35 mouse cellular contexts compared by ENCODE assay signal in genomic region chr5:4986181-4986580, GRCm38 (mm10).
"Had no signal": no experiment of that assay in that cellular context is flagged by ENCODE, and none has a peak within 500 bp of the region (broad histone marks: within the 10 kb centered on the region; RNA-seq: fewer than 3 reads in every experiment).

No protein-coding gene starts in this region.

- H3K9ac ChIP-seq: heart, embryonic 12.5 days; heart, embryonic 13.5 days; heart, embryonic 15.5 days; hindbrain, embryonic 12.5 days; hindbrain, embryonic 13.5 days; hindbrain, embryonic 14.5 days; hindbrain, embryonic 15.5 days; intestine, embryonic 15.5 days; kidney, embryonic 15.5 days had no signal

- H3K9me3 ChIP-seq: heart, embryonic 10.5 days; heart, embryonic 12.5 days; heart, embryonic 13.5 days; heart, embryonic 15.5 days; hindbrain, embryonic 10.5 days; hindbrain, embryonic 12.5 days; hindbrain, embryonic 13.5 days; hindbrain, embryonic 15.5 days; intestine, embryonic 15.5 days; kidney, embryonic 15.5 days had no signal

- H3K4me3 ChIP-seq: heart, embryonic 10.5 days; heart, embryonic 12.5 days; heart, embryonic 13.5 days; heart, embryonic 15.5 days; hindbrain, embryonic 10.5 days; hindbrain, embryonic 12.5 days; hindbrain, embryonic 13.5 days; hindbrain, embryonic 15.5 days; intestine, embryonic 15.5 days; kidney, embryonic 15.5 days; layer of hippocampus, adult 2 months had no signal

- H3K4me2 ChIP-seq: heart, embryonic 11.5 days; heart, embryonic 12.5 days; heart, embryonic 13.5 days; heart, embryonic 15.5 days; hindbrain, embryonic 12.5 days; hindbrain, embryonic 13.5 days; hindbrain, embryonic 14.5 days; hindbrain, embryonic 15.5 days; intestine, embryonic 15.5 days; kidney, embryonic 15.5 days had no signal

- H3K27ac ChIP-seq: heart, embryonic 10.5 days; heart, embryonic 13.5 days; heart, embryonic 15.5 days; hindbrain, embryonic 10.5 days; hindbrain, embryonic 12.5 days; hindbrain, embryonic 13.5 days; hindbrain, embryonic 14.5 days; hindbrain, embryonic 15.5 days; hindbrain, postnatal 0 days; intestine, embryonic 15.5 days; kidney, embryonic 15.5 days; kidney, postnatal 0 days; layer of hippocampus, adult 2 months had no signal

- H3K36me3 ChIP-seq: heart, embryonic 10.5 days; heart, embryonic 12.5 days; heart, embryonic 13.5 days; heart, embryonic 15.5 days; hindbrain, embryonic 10.5 days; hindbrain, embryonic 12.5 days; hindbrain, embryonic 13.5 days; hindbrain, embryonic 15.5 days; intestine, embryonic 15.5 days; kidney, embryonic 15.5 days had no signal

- H3K4me1 ChIP-seq: heart, embryonic 15.5 days; hindbrain, embryonic 15.5 days; intestine, embryonic 15.5 days; kidney, embryonic 15.5 days had no signal

- H3K27me3 ChIP-seq: heart, embryonic 12.5 days; heart, embryonic 13.5 days; heart, embryonic 15.5 days; hindbrain, embryonic 12.5 days; hindbrain, embryonic 13.5 days; hindbrain, embryonic 15.5 days; intestine, embryonic 15.5 days; kidney, embryonic 15.5 days had no signal

- ATAC-seq: hindbrain, embryonic 16.5 days; hindbrain, postnatal 0 days; inflammation-experienced regulatory T-cells, adult 6 months; intestine, embryonic 15.5 days; intestine, embryonic 16.5 days; intestine, postnatal 0 days had no signal

- DNase-seq: heart, postnatal 10 days; heart, postnatal 14 days; heart, postnatal 36 days; heart, postnatal 4 days; kidney, adult 11 months; kidney, adult 18-20 months; kidney, adult 2 months; kidney, adult 8-10 months; kidney, adult 9 months; kidney, postnatal 10 days; kidney, postnatal 14 days; kidney, postnatal 25 days; kidney, postnatal 36 days; kidney, postnatal 4 days; layer of hippocampus, adult 9-11 months; layer of hippocampus, postnatal 36 days had no signal
